Mouse (Mus musculus) C2C12 (cell line): ENCODE results near the gene Gm20696.

ENCODE experiments used
- CTCF ChIP-seq: IDR thresholded peaks from one replicate; pipeline ENCODE4 v1.5.1; 2011; ENCODE audit not compliant: control insufficient read depth, insufficient read depth, insufficient read length
- MYOG ChIP-seq: IDR thresholded peaks from one replicate; pipeline ENCODE4 v1.6.1; 2011; ENCODE audit not compliant: control insufficient read depth, insufficient read length; ENCODE audit errors: extremely low read depth

DNA sequence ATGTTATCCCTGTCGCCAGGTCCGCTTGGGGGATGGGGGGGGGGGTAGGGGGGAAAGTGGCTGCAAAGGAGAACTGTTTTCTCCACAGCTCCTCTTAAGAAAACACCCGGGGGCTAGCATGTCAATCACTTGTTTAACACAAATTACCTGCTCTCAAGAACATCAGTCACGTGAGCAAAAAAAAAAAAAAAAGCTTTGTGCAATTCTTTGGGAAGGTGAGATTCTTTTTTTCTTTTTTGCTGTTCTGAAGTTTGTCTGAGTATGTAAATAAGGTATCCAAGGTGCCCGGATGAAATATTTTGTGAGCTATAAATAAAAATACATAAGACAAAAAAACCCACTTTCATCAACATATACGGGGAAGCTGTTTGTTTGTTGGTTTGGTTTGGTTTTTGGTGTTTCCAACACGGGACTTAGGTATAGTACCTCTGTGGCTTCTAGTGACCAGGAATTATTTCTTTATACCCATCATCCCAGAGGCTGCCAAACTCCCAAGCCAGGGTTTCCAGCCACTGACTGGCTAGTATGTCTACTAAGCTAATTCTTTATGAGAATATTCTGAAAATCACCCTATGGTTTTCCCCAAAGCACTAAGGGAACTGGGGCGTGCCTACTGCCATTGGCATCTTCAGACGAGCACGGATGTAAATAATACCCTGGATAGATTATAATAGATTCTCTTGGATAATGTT is 142.8 kb downstream of the Gm20696 start:
- TF ChIP-seq CTCF (no peak), MYOG (no peak)
